Mouse (Mus musculus): ENCODE data around the gene Nxnl1.

Gene Nxnl1

GRCm38 (mm10) chr8:71586891-71587290 lies 20.5 kb upstream of the Nxnl1 start:
- DNase-seq (ENCODE audit: low read depth, low spot score): no peak

GRCm38 (mm10) chr8:71580201-71580600 lies 13.8 kb upstream of the Nxnl1 start:
- no peak for DNase-seq (ENCODE audit: low read depth, low spot score)

GRCm38 (mm10) chr8:71579476-71579875 lies 13.1 kb upstream of the Nxnl1 start:
- no peak for DNase-seq (ENCODE audit: low read depth, low spot score)

- no peak for DNase-seq (ENCODE audit: low read depth, low spot score)
Measured at GRCm38 (mm10) chr8:71579009-71579408, 12.6 kb upstream of the Nxnl1 start.

- DNase-seq (ENCODE audit: low read depth, low spot score): no peak
Measured at GRCm38 (mm10) chr8:71577856-71578387, 11.5 kb upstream of the Nxnl1 start.

GRCm38 (mm10) chr8:71575020-71575419 lies 8.6 kb upstream of the Nxnl1 start:
- no peak for DNase-seq (ENCODE audit: low read depth, low spot score)

- DNase-seq (ENCODE audit: low read depth, low spot score): no peak
Measured at GRCm38 (mm10) chr8:71574426-71574825, 8.0 kb upstream of the Nxnl1 start.

GRCm38 (mm10) chr8:71572847-71573633 lies 6.6 kb upstream of the Nxnl1 start:
- peak; percentile 35 for DNase-seq (ENCODE audit: low read depth, low spot score)

- DNase-seq (ENCODE audit: low read depth, low spot score): no peak
Measured at GRCm38 (mm10) chr8:71572077-71572476, 5.7 kb upstream of the Nxnl1 start.

- peak; percentile 99 for DNase-seq (ENCODE audit: low read depth, low spot score)
Measured at GRCm38 (mm10) chr8:71570291-71570954, 4.0 kb upstream of the Nxnl1 start.

GRCm38 (mm10) chr8:71569366-71570290 lies 3.2 kb upstream of the Nxnl1 start:
- peak; percentile 96 for DNase-seq (ENCODE audit: low read depth, low spot score)

- DNase-seq (ENCODE audit: low read depth, low spot score): no peak
Measured at GRCm38 (mm10) chr8:71568941-71569340, 2.5 kb upstream of the Nxnl1 start.

GRCm38 (mm10) chr8:71568387-71568937 lies 2.1 kb upstream of the Nxnl1 start, which contains the start of gene Slc27a1:
TSS of gene Slc27a1 (plus strand) at chr8:71568882.
- DNase-seq (ENCODE audit: low read depth, low spot score): no peak

GRCm38 (mm10) chr8:71567587-71567986 lies 1.2 kb upstream of the Nxnl1 start:
- no peak for DNase-seq (ENCODE audit: low read depth, low spot score)

GRCm38 (mm10) chr8:71563992-71564391 lies 2.4 kb downstream of the Nxnl1 start:
- DNase-seq (ENCODE audit: low read depth, low spot score): no peak

- DNase-seq (ENCODE audit: low read depth, low spot score): no peak
Measured at GRCm38 (mm10) chr8:71562751-71563150, 3.6 kb downstream of the Nxnl1 start.

GRCm38 (mm10) chr8:71561401-71561800 lies 5.0 kb downstream of the Nxnl1 start:
- DNase-seq (ENCODE audit: low read depth, low spot score): peak; percentile 57

GRCm38 (mm10) chr8:71560765-71561164 lies 5.6 kb downstream of the Nxnl1 start:
- no peak for DNase-seq (ENCODE audit: low read depth, low spot score)

GRCm38 (mm10) chr8:71560071-71560470 lies 6.3 kb downstream of the Nxnl1 start:
- no peak for DNase-seq (ENCODE audit: low read depth, low spot score)

GRCm38 (mm10) chr8:71558958-71559690 lies 7.3 kb downstream of the Nxnl1 start:
- no peak for DNase-seq (ENCODE audit: low read depth, low spot score)

Data from telencephalon, adult 2 months (tissue).